Mouse (Mus musculus): ENCODE results near the gene Fam222a. TPM values are rescaled to one million over a fixed set of nuclear protein-coding genes. Genes with fewer than 3 reads are reported as not detected.

The Fam222a gene
- polyA plus RNA-seq, 1 experiment = 5.3 TPM

DNA sequence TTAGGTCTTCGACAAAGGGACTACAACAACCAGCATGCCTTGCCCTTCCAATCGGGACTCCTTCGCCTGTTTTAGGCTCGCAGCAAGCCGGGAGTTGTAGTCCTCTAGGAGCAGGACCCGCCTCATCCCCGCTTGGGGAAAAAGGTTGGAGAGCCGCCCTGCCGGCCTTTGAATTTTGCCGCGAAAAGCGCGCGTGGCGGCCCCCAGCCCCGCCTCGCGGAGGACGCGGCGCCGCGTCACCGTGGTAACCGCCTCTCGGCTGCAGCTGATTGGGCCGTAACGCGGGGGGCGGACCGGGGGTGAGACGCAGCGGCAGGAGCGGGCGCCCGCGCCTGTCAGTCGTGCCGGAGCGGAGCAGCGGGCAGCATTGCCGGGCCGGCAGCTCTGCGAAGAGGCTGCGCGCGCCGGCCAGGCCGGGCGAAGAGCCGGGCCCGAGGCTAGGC is 720 bp upstream of the Fam222a start:
- no peaks in the 10 kb centered on the region for H3K36me3 ChIP-seq (ENCODE audit: control insufficient read depth, insufficient read depth, low read length)
- 1% methylated on average over 52 of the region's 52 CpGs for WGBS
- H3K27ac ChIP-seq (ENCODE audit: insufficient read depth, low read depth, low read length) = no peak overlapping the region
- peaks cover 18% of the 10 kb centered on the region for H3K4me1 ChIP-seq (ENCODE audit: control insufficient read depth, insufficient read depth, insufficient read length, low read length)
- TF ChIP-seq CTCF (IDR thresholded peaks at IDR 0.05; ENCODE audit: extremely low read depth, insufficient read length, insufficient replicate concordance, low read depth, low read length) (no peak), POLR2A (IDR thresholded peaks at IDR 0.05; ENCODE audit: low read depth, low read length) (peak; percentile 92)
- H3K27me3 ChIP-seq (ENCODE audit: control insufficient read depth, insufficient read depth, low read length) = peaks cover 19% of the 10 kb centered on the region
- H3K4me3 ChIP-seq (ENCODE audit: low read depth, low read length) = peak overlapping the region; percentile 79

DNA sequence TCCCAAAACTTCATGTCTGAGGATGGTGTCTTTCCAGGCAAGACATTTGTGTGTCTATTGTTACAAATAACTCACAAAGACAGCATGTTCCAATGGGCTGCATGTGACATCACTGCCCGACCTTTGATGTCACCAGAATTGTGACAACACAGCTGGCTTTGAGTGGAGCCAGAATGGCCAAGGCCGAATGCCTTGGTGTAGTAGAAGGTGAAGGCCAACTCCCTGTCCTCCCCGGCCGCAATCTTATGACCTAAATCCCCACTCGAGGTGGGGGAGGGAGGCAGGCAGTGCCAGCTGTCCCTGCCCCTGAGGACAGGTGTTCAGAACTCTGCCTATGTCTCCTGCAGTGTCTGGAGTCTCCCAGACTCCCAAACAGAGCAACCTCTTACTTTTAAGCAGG is 1.0 kb downstream of the Fam222a start:
- 25% methylated on average over 5 of the region's 5 CpGs for WGBS
- Histone ChIP-seq H3K4me1 (ENCODE audit: control insufficient read depth, insufficient read depth, insufficient read length, low read length) (peaks cover 18% of the 10 kb centered on the region), H3K4me3 (ENCODE audit: low read depth, low read length) (peak overlapping the region; percentile 4; the same call in 1 of the 2 replicates), H3K27me3 (ENCODE audit: control insufficient read depth, insufficient read depth, low read length) (peaks cover 19% of the 10 kb centered on the region), H3K36me3 (ENCODE audit: control insufficient read depth, insufficient read depth, low read length) (no peaks in the 10 kb centered on the region), H3K27ac (ENCODE audit: insufficient read depth, low read depth, low read length) (no peak overlapping the region)
- TF ChIP-seq CTCF (IDR thresholded peaks at IDR 0.05; ENCODE audit: extremely low read depth, insufficient read length, insufficient replicate concordance, low read depth, low read length) (no peak), POLR2A (IDR thresholded peaks at IDR 0.05; ENCODE audit: low read depth, low read length) (no peak)

DNA sequence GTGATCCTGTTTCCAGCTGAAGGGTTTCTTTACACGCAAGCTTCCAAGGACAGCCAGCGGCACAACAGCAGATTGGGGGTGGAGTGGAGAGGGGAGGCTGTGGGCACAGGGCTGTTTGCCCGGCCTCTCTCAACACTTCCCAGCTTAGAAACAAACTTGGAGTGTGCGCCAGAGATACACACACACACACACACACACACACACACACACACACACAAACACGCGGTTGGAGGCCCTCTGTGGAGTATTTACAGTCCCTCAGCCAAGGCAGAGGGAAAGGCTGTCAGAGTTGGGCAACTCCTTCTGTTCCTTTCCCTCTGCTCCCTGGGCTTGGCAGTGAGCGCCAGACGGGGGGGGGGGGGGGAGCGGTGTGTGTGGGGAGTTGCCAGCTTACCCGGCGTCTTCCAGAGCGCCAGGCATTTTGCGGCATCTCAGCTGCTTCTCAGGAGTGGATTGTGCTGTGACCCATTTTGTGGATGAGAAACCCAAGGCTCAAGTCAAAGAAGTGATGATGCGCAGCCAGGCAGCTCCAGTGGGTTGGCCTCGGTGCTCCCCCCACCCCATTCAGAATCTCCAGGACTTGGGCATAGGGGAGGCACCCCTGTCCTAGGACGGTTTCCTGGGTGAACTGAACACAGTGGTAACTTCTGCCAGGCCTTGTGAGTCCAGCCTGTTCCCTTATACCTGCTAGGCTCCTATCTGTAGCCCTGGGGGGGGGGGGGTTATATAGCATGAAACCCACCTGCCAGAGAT is 2.3 kb downstream of the Fam222a start:
- no peaks in the 10 kb centered on the region for H3K36me3 ChIP-seq (ENCODE audit: control insufficient read depth, insufficient read depth, low read length)
- no peak for TF ChIP-seq CTCF (IDR thresholded peaks at IDR 0.05; ENCODE audit: extremely low read depth, insufficient read length, insufficient replicate concordance, low read depth, low read length)
- TF ChIP-seq POLR2A (IDR thresholded peaks at IDR 0.05; ENCODE audit: low read depth, low read length) = no peak
- H3K27ac ChIP-seq (ENCODE audit: insufficient read depth, low read depth, low read length) = no peak overlapping the region
- peaks cover 19% of the 10 kb centered on the region for H3K27me3 ChIP-seq (ENCODE audit: control insufficient read depth, insufficient read depth, low read length)
- peak overlapping the region; percentile 12; the same call in 1 of the 2 replicates for H3K4me3 ChIP-seq (ENCODE audit: low read depth, low read length)
- WGBS = 17% methylated on average over 12 of the region's 16 CpGs
- peaks cover 18% of the 10 kb centered on the region for H3K4me1 ChIP-seq (ENCODE audit: control insufficient read depth, insufficient read depth, insufficient read length, low read length)

GRCm38 (mm10) chr5:114570791-114571450 is 3.1 kb downstream of the Fam222a start:
- Histone ChIP-seq H3K4me3 (ENCODE audit: low read depth, low read length) (peak overlapping the region; percentile 12), H3K4me1 (ENCODE audit: control insufficient read depth, insufficient read depth, insufficient read length, low read length) (peaks cover 13% of the 10 kb centered on the region), H3K27ac (ENCODE audit: insufficient read depth, low read depth, low read length) (no peak overlapping the region), H3K27me3 (ENCODE audit: control insufficient read depth, insufficient read depth, low read length) (peaks cover 19% of the 10 kb centered on the region), H3K36me3 (ENCODE audit: control insufficient read depth, insufficient read depth, low read length) (no peaks in the 10 kb centered on the region)
- 14% methylated on average over 14 of the region's 14 CpGs for WGBS
- no peak for TF ChIP-seq CTCF (IDR thresholded peaks at IDR 0.05; ENCODE audit: extremely low read depth, insufficient read length, insufficient replicate concordance, low read depth, low read length)
- TF ChIP-seq POLR2A (IDR thresholded peaks at IDR 0.05; ENCODE audit: low read depth, low read length) = no peak

GRCm38 (mm10) chr5:114571451-114572030 is 3.7 kb downstream of the Fam222a start:
- Histone ChIP-seq H3K27me3 (ENCODE audit: control insufficient read depth, insufficient read depth, low read length) (peaks cover 19% of the 10 kb centered on the region), H3K4me1 (ENCODE audit: control insufficient read depth, insufficient read depth, insufficient read length, low read length) (peaks cover 13% of the 10 kb centered on the region), H3K27ac (ENCODE audit: insufficient read depth, low read depth, low read length) (no peak overlapping the region), H3K36me3 (ENCODE audit: control insufficient read depth, insufficient read depth, low read length) (no peaks in the 10 kb centered on the region), H3K4me3 (ENCODE audit: low read depth, low read length) (peak overlapping the region; percentile 12)
- WGBS = 9% methylated on average over 39 of the region's 39 CpGs
- no peak for TF ChIP-seq POLR2A (IDR thresholded peaks at IDR 0.05; ENCODE audit: low read depth, low read length)
- no peak for TF ChIP-seq CTCF (IDR thresholded peaks at IDR 0.05; ENCODE audit: extremely low read depth, insufficient read length, insufficient replicate concordance, low read depth, low read length)

- Histone ChIP-seq H3K4me3 (ENCODE audit: low read depth, low read length) (no peak overlapping the region), H3K36me3 (ENCODE audit: control insufficient read depth, insufficient read depth, low read length) (no peaks in the 10 kb centered on the region), H3K4me1 (ENCODE audit: control insufficient read depth, insufficient read depth, insufficient read length, low read length) (peaks cover 13% of the 10 kb centered on the region), H3K27ac (ENCODE audit: insufficient read depth, low read depth, low read length) (no peak overlapping the region), H3K27me3 (ENCODE audit: control insufficient read depth, insufficient read depth, low read length) (peaks cover 21% of the 10 kb centered on the region)
- TF ChIP-seq CTCF (IDR thresholded peaks at IDR 0.05; ENCODE audit: extremely low read depth, insufficient read length, insufficient replicate concordance, low read depth, low read length) (no peak), POLR2A (IDR thresholded peaks at IDR 0.05; ENCODE audit: low read depth, low read length) (no peak)
- WGBS = 45% methylated on average over 2 of the region's 2 CpGs
Observed at GRCm38 (mm10) chr5:114572997-114573396, 5.2 kb downstream of the Fam222a start.

Data from small intestine, adult 2 months (tissue).